Comparison of ENCODE assay signal across 6 mouse cellular contexts in genomic region chr8:71142373-71142973, GRCm38 (mm10).
DNase-seq lines count a peak whose midpoint lies in the region; ATAC-seq and TF ChIP-seq lines count a peak whose summit lies in the region.
"Not testable (repeated sequence)": the region's sequence is repeated elsewhere in the genome, so short reads cannot be mapped to it uniquely, and the experiment has no call there.

No protein-coding gene starts in this region.

- H3K4me1 ChIP-seq in embryonic facial prominence, embryonic 12.5 days; forebrain, embryonic 12.5 days; hindbrain, embryonic 11.5 days (replicated peaks; ENCODE audit: control insufficient read depth, insufficient read depth, low read length); hindbrain, postnatal 0 days (ENCODE audit: insufficient read depth, low read length); midbrain, embryonic 11.5 days (ENCODE audit: control insufficient read depth, insufficient read depth, low read length): not testable (repeated sequence)

- WGBS in embryonic facial prominence, embryonic 12.5 days: 64% methylated on average over 3 of the region's 3 CpGs
- WGBS in forebrain, embryonic 12.5 days: 72% methylated on average over 3 of the region's 3 CpGs
- WGBS in hindbrain, embryonic 11.5 days: 70% methylated on average over 3 of the region's 3 CpGs
- WGBS in hindbrain, postnatal 0 days: 67% methylated on average over 3 of the region's 3 CpGs
- WGBS in midbrain, embryonic 11.5 days: 68% methylated on average over 3 of the region's 3 CpGs

- not testable (repeated sequence) for H3K36me3 ChIP-seq in embryonic facial prominence, embryonic 12.5 days; forebrain, embryonic 12.5 days (replicated peaks); hindbrain, embryonic 11.5 days (ENCODE audit: control insufficient read depth, insufficient read depth, low read length); hindbrain, postnatal 0 days (ENCODE audit: insufficient read depth, low read length); midbrain, embryonic 11.5 days (ENCODE audit: control insufficient read depth, insufficient read depth, low read length)

- TF ChIP-seq CTCF in hindbrain, postnatal 0 days (IDR thresholded peaks at IDR 0.05; ENCODE audit: low read depth): not testable (repeated sequence)

- not testable (repeated sequence) for H3K27ac ChIP-seq in embryonic facial prominence, embryonic 12.5 days; forebrain, embryonic 12.5 days; hindbrain, embryonic 11.5 days (ENCODE audit: low read depth, low read length); hindbrain, postnatal 0 days; midbrain, embryonic 11.5 days (ENCODE audit: low read depth, low read length)

- H3K27me3 ChIP-seq in embryonic facial prominence, embryonic 12.5 days; forebrain, embryonic 12.5 days; hindbrain, embryonic 11.5 days (ENCODE audit: control insufficient read depth, insufficient read depth, low read length); hindbrain, postnatal 0 days (ENCODE audit: insufficient read depth, low read length); midbrain, embryonic 11.5 days (ENCODE audit: control insufficient read depth, insufficient read depth, low read length): not testable (repeated sequence)

- ATAC-seq in embryonic facial prominence, embryonic 12.5 days (ENCODE audit: insufficient number of reproducible peaks, insufficient read depth, low FRiP score, low TSS enrichment): peak; percentile 60; the same call in 1 of the 2 replicates
- peak; percentile 57; the same call in 1 of the 2 replicates for ATAC-seq in forebrain, embryonic 12.5 days (ENCODE audit: low FRiP score)
- peak; percentile 69 for ATAC-seq in hindbrain, embryonic 11.5 days (ENCODE audit: low FRiP score)
- 0 out of 2 replicates have a peak, but pooled peaks have one; percentile 38 for ATAC-seq in hindbrain, postnatal 0 days
- peak; percentile 33; the same call in 1 of the 2 replicates for ATAC-seq in midbrain, embryonic 11.5 days (ENCODE audit: low FRiP score)
- ATAC-seq in neutrophil, adult 5-6 weeks (ENCODE audit: extremely low read depth, insufficient number of reproducible peaks, low FRiP score, poor library complexity, severe bottlenecking): 0 out of 2 replicates have a peak, but pooled peaks have one; percentile 19

- not testable (repeated sequence) for H3K4me3 ChIP-seq in embryonic facial prominence, embryonic 12.5 days; forebrain, embryonic 12.5 days (replicated peaks); hindbrain, embryonic 11.5 days (ENCODE audit: low read depth, low read length); hindbrain, postnatal 0 days (ENCODE audit: low read length); midbrain, embryonic 11.5 days (ENCODE audit: low read depth, low read length)

- H3K9ac ChIP-seq in embryonic facial prominence, embryonic 12.5 days; forebrain, embryonic 12.5 days; hindbrain, embryonic 11.5 days (ENCODE audit: low read depth, low read length); hindbrain, postnatal 0 days (replicated peaks; ENCODE audit: low read length); midbrain, embryonic 11.5 days (ENCODE audit: low read length): not testable (repeated sequence)

- H3K9me3 ChIP-seq in embryonic facial prominence, embryonic 12.5 days; forebrain, embryonic 12.5 days; hindbrain, embryonic 11.5 days (ENCODE audit: control insufficient read depth, low read length); hindbrain, postnatal 0 days (ENCODE audit: low read length); midbrain, embryonic 11.5 days (ENCODE audit: control insufficient read depth, low read length): not testable (repeated sequence)

- not testable (repeated sequence) for DNase-seq in hindbrain, embryonic 11.5 days (ENCODE audit: low spot score); hindbrain, postnatal 0 days (ENCODE audit: low spot score); midbrain, embryonic 11.5 days (ENCODE audit: low spot score, missing footprints)

- not testable (repeated sequence) for H3K4me2 ChIP-seq in embryonic facial prominence, embryonic 12.5 days (replicated peaks); forebrain, embryonic 12.5 days; hindbrain, embryonic 11.5 days (replicated peaks; ENCODE audit: low read depth, low read length); hindbrain, postnatal 0 days (ENCODE audit: low read depth, low read length); midbrain, embryonic 11.5 days

Comparison
In these comparisons a context has a peak if more than half of its experiments do, and no peak if none do; other contexts are left out.
1. ATAC-seq: peak in every context shown above with its lines; median percentile 69 in hindbrain, embryonic 11.5 days; 60 in embryonic facial prominence, embryonic 12.5 days; 57 in forebrain, embryonic 12.5 days; 38 in hindbrain, postnatal 0 days; 33 in midbrain, embryonic 11.5 days; 19 in neutrophil, adult 5-6 weeks.